Mouse (Mus musculus) layer of hippocampus, adult 9-10 months (tissue): ENCODE results near the gene Sparc.

Source experiments
- DNase-seq: peaks from one replicate; pipeline ENCODE4 v3.0.0; 2022; ENCODE audit warnings: low spot score

The Sparc gene

GRCm38 (mm10) chr11:55422978-55423377, at the start of gene Sparc:
TSS of gene Sparc (minus strand) at chr11:55423183.
- no peak for DNase-seq

- DNase-seq, result no peak
These were observed 48.5 kb upstream of the Sparc start for GRCm38 (mm10) chr11:55471467-55471866.

- DNase-seq, result no peak
These were observed 47.8 kb upstream of the Sparc start for GRCm38 (mm10) chr11:55470761-55471160.

GRCm38 (mm10) chr11:55469923-55470691, 47.1 kb upstream of the Sparc start:
- no peak for DNase-seq

- DNase-seq, result peak; percentile 100
These were observed 46.3 kb upstream of the Sparc start, which contains the start of gene G3bp1 for GRCm38 (mm10) chr11:55469048-55469843. TSS of gene G3bp1 (plus strand) at chr11:55469685.

DNA sequence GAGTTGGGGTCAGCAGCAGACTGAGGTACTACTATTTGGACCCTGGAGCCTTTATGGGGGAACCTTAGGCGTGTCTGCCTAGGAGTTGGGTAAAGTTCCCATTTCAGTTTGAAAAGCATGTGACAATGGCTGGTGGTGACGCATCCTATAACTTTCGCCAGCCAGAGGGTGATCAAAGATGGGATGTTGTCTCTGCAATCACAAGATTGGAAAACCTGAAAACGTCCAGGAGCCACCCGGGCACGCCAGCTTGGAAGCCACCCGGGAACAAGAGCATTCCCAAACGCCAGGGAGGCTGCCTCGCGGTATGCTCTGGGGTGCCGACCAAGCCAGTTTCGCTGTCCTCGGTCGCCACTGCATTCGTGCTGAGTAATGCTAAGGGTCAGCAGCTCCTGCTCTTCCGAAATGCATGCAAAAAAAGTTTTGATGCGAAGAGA, 45.6 kb upstream of the Sparc start:
- DNase-seq, result no peak

DNA sequence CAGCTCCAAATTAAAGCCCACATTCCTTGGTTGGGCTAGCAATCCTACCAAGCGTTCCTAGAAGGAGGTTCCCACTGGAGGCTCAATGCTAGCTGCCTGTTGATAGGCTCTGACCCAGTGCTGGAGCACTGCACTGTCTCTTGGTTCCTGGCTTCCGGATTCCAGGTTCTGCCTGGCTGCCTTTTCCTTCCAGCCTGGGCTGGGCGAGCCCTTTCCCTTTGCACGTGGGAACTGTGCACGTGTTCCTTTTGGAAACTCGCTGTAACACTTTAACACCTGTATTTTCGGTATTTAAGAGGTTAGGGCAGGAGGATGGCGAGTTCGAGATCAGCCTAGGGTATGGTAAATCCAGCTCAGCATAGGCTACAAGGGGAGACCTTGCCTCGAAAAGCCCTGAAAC, 45.0 kb upstream of the Sparc start:
- DNase-seq, result no peak

DNA sequence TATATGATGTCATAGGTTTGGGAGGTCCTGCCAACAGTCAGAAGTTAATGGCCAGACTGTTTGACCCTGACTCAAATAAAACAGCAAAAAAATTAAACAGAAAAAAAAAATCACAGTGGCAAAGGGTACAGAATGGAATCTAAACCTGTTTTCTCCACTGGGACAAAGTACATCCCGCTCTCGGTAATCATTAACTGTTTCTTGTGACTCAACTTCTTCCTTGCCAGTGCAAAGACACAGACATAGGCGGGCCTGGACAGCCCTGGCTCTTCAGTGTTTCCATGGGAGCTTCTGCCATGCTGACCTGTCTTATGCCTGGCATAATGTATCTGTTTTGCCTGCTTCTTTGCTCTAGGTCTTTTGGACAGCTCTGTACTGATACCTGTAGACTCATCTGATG, 42.2 kb upstream of the Sparc start:
- no peak for DNase-seq

GRCm38 (mm10) chr11:55464707-55465106, 41.7 kb upstream of the Sparc start:
- no peak for DNase-seq

- no peak for DNase-seq
These were observed 39.2 kb upstream of the Sparc start for GRCm38 (mm10) chr11:55462149-55462548.

DNA sequence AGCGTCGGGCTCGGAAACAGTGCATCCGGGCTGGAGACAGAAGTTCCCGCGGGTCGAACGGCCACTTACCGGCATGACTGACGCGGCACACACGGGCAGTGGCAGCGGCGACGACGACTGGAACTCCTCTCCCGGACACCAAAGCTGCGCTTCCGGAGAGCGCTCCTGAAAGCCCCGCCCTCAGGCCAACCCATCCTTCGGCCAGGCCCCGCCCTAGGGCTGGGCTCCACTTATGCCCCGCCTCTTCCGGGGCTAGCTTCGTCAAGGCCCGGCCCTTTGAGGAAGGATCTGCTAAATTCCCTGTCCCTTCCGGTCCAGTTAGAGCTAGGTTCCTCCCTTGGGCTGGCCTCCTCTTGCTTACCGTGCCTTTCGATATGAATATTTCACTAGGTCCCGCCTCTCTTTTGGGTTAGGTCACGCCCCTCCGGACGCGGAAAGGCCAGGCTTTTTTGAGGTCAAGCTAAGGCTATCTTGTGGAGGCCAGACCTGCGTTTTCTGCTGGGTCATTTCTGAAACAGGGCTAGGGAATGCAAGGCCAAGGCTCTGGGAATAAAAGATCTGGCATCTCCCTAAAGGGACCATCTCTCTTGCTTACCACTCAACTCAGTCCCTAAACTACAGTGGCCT, 38.1 kb upstream of the Sparc start, which contains the start of gene Atox1:
TSS of gene Atox1 (minus strand) at position 221 of the 627 bp plus-strand sequence.
- peak; percentile 75 for DNase-seq

DNA sequence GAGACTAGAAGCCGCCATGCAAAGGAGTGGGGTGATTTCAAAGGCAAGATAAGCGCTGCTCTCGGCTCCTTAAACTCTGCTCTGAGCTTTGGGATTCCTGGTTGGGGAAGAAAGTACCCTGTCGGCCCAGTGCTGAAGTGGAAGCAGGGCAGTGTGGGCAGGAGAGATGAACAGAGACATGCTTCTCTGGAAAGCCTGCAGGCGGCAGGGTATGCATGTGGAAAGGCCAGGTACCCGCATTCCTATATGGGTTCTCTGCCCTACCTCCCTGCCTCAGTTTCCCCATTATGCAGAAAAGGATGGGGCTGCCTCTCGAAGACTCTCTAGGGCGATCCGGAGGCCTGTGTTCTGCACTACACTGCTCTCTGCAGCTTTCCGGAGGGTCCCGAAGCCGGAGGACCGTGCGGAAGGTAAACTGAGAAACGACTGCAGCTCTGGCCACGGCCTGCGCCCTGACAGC, 37.6 kb upstream of the Sparc start:
- DNase-seq, result no peak

GRCm38 (mm10) chr11:55459850-55460558, 37.0 kb upstream of the Sparc start:
- DNase-seq, result no peak

GRCm38 (mm10) chr11:55458501-55458900, 35.5 kb upstream of the Sparc start:
- DNase-seq, result no peak

- DNase-seq, result no peak
These were observed 32.2 kb upstream of the Sparc start for GRCm38 (mm10) chr11:55455166-55455565.

DNA sequence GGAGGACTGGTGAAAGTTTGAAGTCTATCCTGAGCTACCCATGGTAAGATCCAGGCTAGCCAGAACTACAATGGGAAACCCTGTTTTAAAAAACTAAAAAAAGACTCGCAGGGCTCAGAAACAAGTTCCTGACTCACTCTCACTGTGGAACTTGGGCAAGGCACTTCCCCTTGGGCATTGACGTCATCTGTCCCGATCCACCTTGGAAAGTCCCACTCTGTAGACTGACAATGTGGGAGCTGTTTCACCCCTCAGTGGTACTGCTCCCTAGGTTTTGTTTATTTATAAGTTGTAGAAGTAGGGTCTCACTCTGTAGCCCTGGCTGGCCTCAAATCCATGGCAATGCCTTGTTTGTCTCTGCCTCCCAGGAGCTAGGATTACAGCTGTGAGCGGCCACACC, 30.7 kb upstream of the Sparc start:
- DNase-seq, result no peak

DNA sequence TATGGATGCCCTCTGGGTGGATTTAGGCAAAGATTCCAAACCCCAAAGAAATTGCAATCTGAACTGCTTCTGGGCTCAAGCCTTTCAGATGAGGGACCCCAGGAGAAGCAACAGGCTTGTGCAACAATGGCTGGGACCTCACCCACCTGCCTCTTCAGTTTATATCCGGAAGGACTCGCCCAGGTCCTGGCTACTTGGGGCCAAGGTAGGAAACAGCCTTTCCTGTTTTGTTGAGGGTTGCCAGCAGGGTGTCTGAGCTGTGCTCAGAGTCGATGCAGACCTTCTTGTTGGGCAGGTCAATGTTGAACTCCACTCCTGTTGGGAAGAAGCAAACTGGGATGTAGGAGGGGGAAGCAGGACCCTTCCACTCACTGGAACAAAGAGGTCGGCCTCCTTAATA, 27.3 kb upstream of the Sparc start:
- DNase-seq, result no peak

DNA sequence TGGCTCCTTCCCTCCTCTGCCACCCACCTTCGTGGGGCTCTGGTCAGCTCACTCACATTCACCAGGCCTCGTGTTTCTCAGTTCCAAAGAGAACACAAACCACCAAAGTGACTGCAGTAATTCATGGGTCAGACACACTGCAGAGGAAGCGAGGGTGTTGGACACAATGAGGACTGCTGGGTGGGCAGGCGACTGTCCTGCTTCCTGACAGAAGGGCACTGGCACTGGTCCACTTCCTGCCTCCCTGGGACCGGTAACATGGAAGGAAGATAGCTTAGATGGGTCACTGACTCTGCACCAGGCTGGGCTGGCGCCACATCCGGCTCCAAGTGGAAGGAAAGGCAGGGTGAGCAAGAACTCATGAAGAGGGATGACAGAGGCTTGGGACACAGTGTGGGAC, 26.5 kb upstream of the Sparc start:
- no peak for DNase-seq

DNA sequence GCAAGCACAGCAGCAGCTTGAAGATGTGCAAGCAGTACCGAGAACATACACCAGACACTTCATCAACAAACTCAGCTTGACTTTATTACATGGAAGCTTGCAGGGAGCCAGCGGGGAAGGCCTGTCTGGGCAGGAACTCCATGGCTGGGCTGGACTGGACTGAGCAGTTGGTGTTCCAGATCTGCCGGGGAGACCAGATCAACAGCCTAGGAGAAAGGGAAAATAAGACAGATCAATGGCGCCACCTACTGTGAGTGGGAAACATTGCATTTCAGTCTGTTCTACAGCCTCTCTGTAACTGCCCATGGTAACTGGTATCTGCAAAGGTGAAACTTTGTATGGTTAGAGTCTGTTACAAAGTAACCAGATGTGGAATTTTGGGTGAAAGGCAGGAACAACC, 23.6 kb upstream of the Sparc start:
- peak; percentile 63 for DNase-seq

- DNase-seq, result peak; percentile 74
These were observed 21.8 kb upstream of the Sparc start for GRCm38 (mm10) chr11:55444772-55445171.

DNA sequence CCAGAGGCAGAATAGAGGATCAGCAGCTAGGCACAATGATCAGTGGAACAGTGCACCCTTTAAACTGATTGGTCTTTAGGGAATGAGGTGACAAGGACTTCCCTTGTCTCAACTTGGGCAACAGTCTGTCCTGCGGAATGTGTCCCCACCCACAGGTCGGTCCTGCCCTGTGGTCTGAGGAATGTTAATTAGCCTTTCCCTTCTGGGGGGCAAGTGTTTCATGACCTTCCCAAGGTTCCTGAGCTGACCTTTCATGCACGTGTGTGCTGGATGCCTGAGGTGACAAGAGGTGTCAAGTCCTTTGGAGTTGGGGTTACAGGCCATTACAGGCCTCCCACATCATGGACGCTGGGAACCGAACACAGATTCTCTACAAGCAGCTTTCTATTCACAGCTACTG, 16.7 kb upstream of the Sparc start:
- no peak for DNase-seq

- DNase-seq, result no peak
These were observed 15.0 kb upstream of the Sparc start for GRCm38 (mm10) chr11:55438031-55438430.
